Comparison of ENCODE assay signal across 8 mouse cellular contexts in genomic region chrX:59133834-59134165, GRCm38 (mm10).
DNase-seq lines count a peak whose midpoint lies in the region; ATAC-seq and TF ChIP-seq lines count a peak whose summit lies in the region.

No protein-coding gene starts in this region.

- H3K27me3 ChIP-seq in heart, embryonic 14.5 days (ENCODE audit: control insufficient read depth, insufficient read depth, low read length), result no peaks in the 10 kb centered on the region
- no peaks in the 10 kb centered on the region for H3K27me3 ChIP-seq in ES-Bruce4 (ENCODE audit: control insufficient read depth, insufficient read depth, low read length, poor library complexity, severe bottlenecking)
- H3K27me3 ChIP-seq in embryonic facial prominence, embryonic 12.5 days, result peaks cover 12% of the 10 kb centered on the region; the same call in 1 of the 2 replicates
- H3K27me3 ChIP-seq in kidney, postnatal 0 days (ENCODE audit: insufficient read depth, low read length), result no peaks in the 10 kb centered on the region
- H3K27me3 ChIP-seq in midbrain, postnatal 0 days (ENCODE audit: insufficient read depth, low read length), result no peaks in the 10 kb centered on the region

- ATAC-seq in heart, embryonic 14.5 days (ENCODE audit: insufficient number of reproducible peaks, insufficient read depth, low FRiP score, low read depth), result no peak
- no peak for ATAC-seq in embryonic facial prominence, embryonic 12.5 days (ENCODE audit: insufficient number of reproducible peaks, insufficient read depth, low FRiP score, low TSS enrichment)
- ATAC-seq in kidney, postnatal 0 days (replicated peaks; ENCODE audit: low FRiP score, low read depth), result no peak
- ATAC-seq in midbrain, postnatal 0 days (ENCODE audit: low FRiP score), result no peak; the same call in 1 of the 2 replicates

- 12% methylated on average over 24 of the region's 24 CpGs for WGBS in heart, embryonic 14.5 days
- 23% methylated on average over 24 of the region's 24 CpGs for WGBS in embryonic facial prominence, embryonic 12.5 days
- 20% methylated on average over 22 of the region's 24 CpGs for whole genome bisulfite sequencing in kidney, postnatal 0 days
- WGBS in midbrain, postnatal 0 days, result 19% methylated on average over 24 of the region's 24 CpGs

- peak overlapping the region in 1 of 2 experiments; percentile 61; a peak in 2 of 4 replicates for H3K27ac ChIP-seq in heart, embryonic 14.5 days (replicated peaks in 1 of 2; ENCODE audit: control insufficient read depth in 1 of 2, insufficient read depth in 1 of 2, low read depth in 2 of 2, low read length in 2 of 2)
- H3K27ac ChIP-seq in ES-Bruce4 (ENCODE audit: insufficient read depth, low read length), result no peak overlapping the region
- no peak overlapping the region for H3K27ac ChIP-seq in embryonic facial prominence, embryonic 12.5 days
- H3K27ac ChIP-seq in kidney, postnatal 0 days, result no peak overlapping the region
- no peak overlapping the region for H3K27ac ChIP-seq in midbrain, postnatal 0 days (ENCODE audit: low read depth, low read length)

- peak overlapping the region; percentile 74 for H3K9ac ChIP-seq in heart, embryonic 14.5 days (ENCODE audit: low read length)
- H3K9ac ChIP-seq in ES-Bruce4 (ENCODE audit: low read depth, poor library complexity, severe bottlenecking), result peak overlapping the region; percentile 72
- peak overlapping the region; percentile 49 for H3K9ac ChIP-seq in embryonic facial prominence, embryonic 12.5 days
- H3K9ac ChIP-seq in kidney, postnatal 0 days (ENCODE audit: low read depth, low read length), result no peak overlapping the region
- peak overlapping the region; percentile 59 for H3K9ac ChIP-seq in midbrain, postnatal 0 days (replicated peaks; ENCODE audit: low read length, poor library complexity, severe bottlenecking)

- H3K9me3 ChIP-seq in heart, embryonic 14.5 days (ENCODE audit: control insufficient read depth, low read length), result no peaks in the 10 kb centered on the region
- H3K9me3 ChIP-seq in ES-Bruce4 (replicated peaks; ENCODE audit: control insufficient read depth, insufficient read depth, low read length, poor library complexity, severe bottlenecking), result no peaks in the 10 kb centered on the region
- no peaks in the 10 kb centered on the region for H3K9me3 ChIP-seq in embryonic facial prominence, embryonic 12.5 days
- no peaks in the 10 kb centered on the region for H3K9me3 ChIP-seq in kidney, postnatal 0 days (replicated peaks; ENCODE audit: low read length)
- H3K9me3 ChIP-seq in midbrain, postnatal 0 days (ENCODE audit: low read length), result no peaks in the 10 kb centered on the region

- H3K4me3 ChIP-seq in heart, embryonic 14.5 days (ENCODE audit: control insufficient read depth in 1 of 2, insufficient read depth in 1 of 2, low read depth in 1 of 2, low read length in 2 of 2), result peak overlapping the region; percentile 63 to 84
- peak overlapping the region; percentile 72 for H3K4me3 ChIP-seq in ES-Bruce4 (ENCODE audit: low read depth, low read length)
- peak overlapping the region; percentile 53 for H3K4me3 ChIP-seq in embryonic facial prominence, embryonic 12.5 days
- H3K4me3 ChIP-seq in kidney, postnatal 0 days (replicated peaks; ENCODE audit: low read depth, low read length), result peak overlapping the region; percentile 36
- peak overlapping the region; percentile 55 for H3K4me3 ChIP-seq in midbrain, postnatal 0 days (ENCODE audit: low read depth, low read length)

- DNase-seq in heart, adult 11 months, result no peak
- peak; percentile 2 for DNase-seq in kidney, postnatal 0 days (ENCODE audit: low spot score)
- no peak for DNase-seq in midbrain, postnatal 0 days (ENCODE audit: low spot score)
- DNase-seq in gastrocnemius, adult 8-10 months (ENCODE audit: low spot score in 2 of 2), result no peak
- no peak for DNase-seq in adrenal gland, postnatal 36 days

- no peaks in the 10 kb centered on the region for H3K36me3 ChIP-seq in heart, embryonic 14.5 days (ENCODE audit: control insufficient read depth, insufficient read depth, low read length)
- no peaks in the 10 kb centered on the region for H3K36me3 ChIP-seq in ES-Bruce4 (ENCODE audit: control insufficient read depth, insufficient read depth, low read length, poor library complexity, severe bottlenecking)
- H3K36me3 ChIP-seq in embryonic facial prominence, embryonic 12.5 days, result no peaks in the 10 kb centered on the region
- no peaks in the 10 kb centered on the region for H3K36me3 ChIP-seq in kidney, postnatal 0 days (ENCODE audit: insufficient read depth, low read length)
- H3K36me3 ChIP-seq in midbrain, postnatal 0 days (ENCODE audit: insufficient read depth, low read length), result no peaks in the 10 kb centered on the region

- H3K4me2 ChIP-seq in heart, embryonic 14.5 days (ENCODE audit: low read length), result peak overlapping the region; percentile 68
- peak overlapping the region; percentile 63 for H3K4me2 ChIP-seq in embryonic facial prominence, embryonic 12.5 days (replicated peaks)
- H3K4me2 ChIP-seq in kidney, postnatal 0 days (ENCODE audit: low read length), result peak overlapping the region; percentile 71
- H3K4me2 ChIP-seq in midbrain, postnatal 0 days (ENCODE audit: low read depth, low read length, poor library complexity, severe bottlenecking), result peak overlapping the region; percentile 49

- no peak for TF ChIP-seq EP300 in ES-Bruce4 (IDR thresholded peaks at IDR 0.05; ENCODE audit: insufficient read depth, low read depth, low read length)

- H3K4me1 ChIP-seq in heart, embryonic 14.5 days (ENCODE audit: control insufficient read depth in 2 of 2, insufficient read depth in 2 of 2, low read length in 2 of 2), result no peaks in the 10 kb centered on the region
- no peaks in the 10 kb centered on the region for H3K4me1 ChIP-seq in ES-Bruce4 (ENCODE audit: control insufficient read depth, insufficient read depth, low read length)
- H3K4me1 ChIP-seq in embryonic facial prominence, embryonic 12.5 days, result no peaks in the 10 kb centered on the region
- no peaks in the 10 kb centered on the region for H3K4me1 ChIP-seq in kidney, postnatal 0 days (replicated peaks; ENCODE audit: insufficient read depth, low read length)
- no peaks in the 10 kb centered on the region for H3K4me1 ChIP-seq in midbrain, postnatal 0 days (ENCODE audit: insufficient read depth, low read length)

- no peak for TF ChIP-seq POLR2A in ES-Bruce4 (IDR thresholded peaks at IDR 0.05; ENCODE audit: insufficient read depth, low read length)

- no peak for TF ChIP-seq CTCF in ES-Bruce4 (IDR thresholded peaks at IDR 0.05; ENCODE audit: low read depth, low read length)
- no peak for TF ChIP-seq CTCF in kidney, postnatal 0 days (IDR thresholded peaks at IDR 0.05; ENCODE audit: low read depth)
- no peak for TF ChIP-seq CTCF in midbrain, postnatal 0 days (IDR thresholded peaks at IDR 0.05)
